Mouse (Mus musculus): ENCODE results near the gene Gsta2. TPM values are rescaled to one million over a fixed set of nuclear protein-coding genes. Genes with fewer than 3 reads are reported as not detected.
A peak's percentile ranks its signal among the peaks of the same experiment; 100 is the strongest.
"Not testable (repeated sequence)": the region's sequence is repeated elsewhere in the genome, so short reads cannot be mapped to it uniquely, and the experiment has no call there.

The Gsta2 gene
- total and polyA plus RNA-seq, 2 experiments = 22.4 to 106 TPM

DNA sequence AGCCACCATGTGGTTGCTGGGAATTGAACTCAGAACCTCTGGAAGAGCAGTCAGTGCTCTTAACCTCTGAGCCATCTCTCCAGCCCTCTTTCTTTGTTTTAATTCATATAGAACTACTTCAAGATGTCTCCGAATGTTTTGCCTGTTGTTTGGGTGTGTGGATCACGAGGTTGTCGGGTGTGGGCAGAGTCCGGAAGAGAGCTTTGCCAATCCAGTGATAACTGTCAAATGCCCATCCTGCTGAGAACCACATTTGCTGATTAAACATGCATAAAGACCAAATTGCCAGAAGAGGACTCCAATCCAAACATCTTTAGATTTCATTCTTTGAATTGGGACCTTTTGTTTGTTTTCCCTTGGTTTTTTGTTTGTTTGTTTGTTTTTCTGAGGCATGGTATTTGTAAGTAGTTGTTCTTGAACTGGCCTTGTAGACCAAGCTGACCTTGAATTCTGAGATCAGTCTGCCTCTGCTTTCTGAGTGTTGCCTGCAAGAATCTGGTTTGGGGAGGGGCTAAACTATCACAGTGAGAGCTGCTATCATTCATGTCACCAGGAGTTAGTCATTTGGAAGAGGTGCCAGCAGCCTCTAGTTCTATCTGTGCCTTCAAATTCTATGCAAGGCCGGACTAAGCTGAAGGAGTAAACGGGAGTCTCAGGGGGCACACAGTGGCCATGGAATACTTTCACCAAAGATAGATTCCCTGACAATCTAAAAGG is 3.9 kb downstream of the Gsta2 start:
- Histone ChIP-seq H3K27ac (replicated peaks; ENCODE audit: insufficient read depth, low read depth, low read length) (no peak overlapping the region), H3K27me3 (ENCODE audit: control insufficient read depth, insufficient read depth, low read length) (no peaks in the 10 kb centered on the region), H3K4me1 (ENCODE audit: control insufficient read depth, insufficient read depth, low read length) (peaks cover 17% of the 10 kb centered on the region), H3K9ac (ENCODE audit: low read depth, low read length) (no peak overlapping the region), H3K79me2 (ENCODE audit: control insufficient read depth, insufficient read depth, low read length) (no peaks in the 10 kb centered on the region), H3K4me3 (ENCODE audit: insufficient read depth, low read depth, low read length) (no peak overlapping the region), H3K36me3 (ENCODE audit: control insufficient read depth, insufficient read depth, low read length) (no peaks in the 10 kb centered on the region)
- TF ChIP-seq POLR2A (IDR thresholded peaks at IDR 0.05; ENCODE audit: extremely low read depth, insufficient read depth, low read length) (no peak), CTCF (IDR thresholded peaks at IDR 0.05; ENCODE audit: low read depth, low read length) (no peak)
- WGBS = 62% methylated on average over 6 of the region's 6 CpGs
- DNase-seq (ENCODE audit: extremely low read depth, low read depth, low spot score) = peak; percentile 47

DNA sequence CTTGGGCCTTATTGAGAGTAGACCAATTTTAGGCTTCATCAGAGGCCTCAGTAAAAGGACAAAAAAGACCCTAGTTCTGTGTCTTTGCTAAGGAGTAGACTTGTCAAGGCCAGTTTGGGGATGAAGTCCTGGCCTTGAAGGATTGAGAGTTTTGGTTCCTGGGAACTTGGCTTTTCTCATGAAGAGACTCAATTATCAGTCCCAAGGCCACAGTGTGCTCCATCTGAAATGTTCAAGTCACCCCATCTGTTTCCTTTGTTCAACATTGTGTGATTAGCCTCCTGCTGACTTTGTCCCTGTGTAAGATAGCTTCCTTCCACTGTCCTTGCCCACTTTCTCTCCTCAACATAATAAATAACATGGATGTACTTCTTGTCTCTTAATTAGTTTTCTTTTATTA is 5.6 kb downstream of the Gsta2 start:
- H3K4me1 ChIP-seq (ENCODE audit: control insufficient read depth, insufficient read depth, low read length) = peaks cover 18% of the 10 kb centered on the region
- DNase-seq (ENCODE audit: extremely low read depth, low read depth, low spot score); H3K27ac ChIP-seq (replicated peaks; ENCODE audit: insufficient read depth, low read depth, low read length); H3K79me2 ChIP-seq (ENCODE audit: control insufficient read depth, insufficient read depth, low read length); H3K9ac ChIP-seq (ENCODE audit: low read depth, low read length); H3K4me3 ChIP-seq (ENCODE audit: insufficient read depth, low read depth, low read length); H3K36me3 ChIP-seq (ENCODE audit: control insufficient read depth, insufficient read depth, low read length); H3K27me3 ChIP-seq (ENCODE audit: control insufficient read depth, insufficient read depth, low read length): not testable (repeated sequence)

DNA sequence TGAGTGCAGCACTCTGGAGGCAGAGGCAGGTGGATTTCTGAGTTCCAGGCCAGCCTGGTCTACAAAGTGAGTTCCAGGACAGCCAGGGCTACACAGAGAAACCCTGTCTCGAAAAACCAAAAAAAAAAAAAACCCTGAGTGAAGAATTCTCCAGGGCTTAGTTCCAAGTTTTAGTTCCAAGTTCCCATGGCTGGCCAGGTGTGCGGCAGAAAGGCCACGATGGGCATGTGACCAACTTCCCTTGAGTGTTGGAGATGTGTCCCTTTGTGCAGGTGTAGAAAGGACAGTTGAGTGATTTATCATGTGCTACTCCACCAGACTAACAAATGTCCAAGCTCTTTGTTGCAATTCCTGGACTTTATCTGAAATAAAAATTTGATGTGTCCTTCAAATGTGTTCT is 6.4 kb downstream of the Gsta2 start:
- H3K9ac ChIP-seq (ENCODE audit: low read depth, low read length); H3K4me3 ChIP-seq (ENCODE audit: insufficient read depth, low read depth, low read length); H3K27me3 ChIP-seq (ENCODE audit: control insufficient read depth, insufficient read depth, low read length); H3K36me3 ChIP-seq (ENCODE audit: control insufficient read depth, insufficient read depth, low read length); H3K79me2 ChIP-seq (ENCODE audit: control insufficient read depth, insufficient read depth, low read length): not testable (repeated sequence)
- 18% methylated on average over 3 of the region's 3 CpGs for WGBS
- DNase-seq (ENCODE audit: extremely low read depth, low read depth, low spot score) = peak; percentile 78
- peaks cover 19% of the 10 kb centered on the region for H3K4me1 ChIP-seq (ENCODE audit: control insufficient read depth, insufficient read depth, low read length)
- peak overlapping the region; percentile 75 for H3K27ac ChIP-seq (replicated peaks; ENCODE audit: insufficient read depth, low read depth, low read length)

DNA sequence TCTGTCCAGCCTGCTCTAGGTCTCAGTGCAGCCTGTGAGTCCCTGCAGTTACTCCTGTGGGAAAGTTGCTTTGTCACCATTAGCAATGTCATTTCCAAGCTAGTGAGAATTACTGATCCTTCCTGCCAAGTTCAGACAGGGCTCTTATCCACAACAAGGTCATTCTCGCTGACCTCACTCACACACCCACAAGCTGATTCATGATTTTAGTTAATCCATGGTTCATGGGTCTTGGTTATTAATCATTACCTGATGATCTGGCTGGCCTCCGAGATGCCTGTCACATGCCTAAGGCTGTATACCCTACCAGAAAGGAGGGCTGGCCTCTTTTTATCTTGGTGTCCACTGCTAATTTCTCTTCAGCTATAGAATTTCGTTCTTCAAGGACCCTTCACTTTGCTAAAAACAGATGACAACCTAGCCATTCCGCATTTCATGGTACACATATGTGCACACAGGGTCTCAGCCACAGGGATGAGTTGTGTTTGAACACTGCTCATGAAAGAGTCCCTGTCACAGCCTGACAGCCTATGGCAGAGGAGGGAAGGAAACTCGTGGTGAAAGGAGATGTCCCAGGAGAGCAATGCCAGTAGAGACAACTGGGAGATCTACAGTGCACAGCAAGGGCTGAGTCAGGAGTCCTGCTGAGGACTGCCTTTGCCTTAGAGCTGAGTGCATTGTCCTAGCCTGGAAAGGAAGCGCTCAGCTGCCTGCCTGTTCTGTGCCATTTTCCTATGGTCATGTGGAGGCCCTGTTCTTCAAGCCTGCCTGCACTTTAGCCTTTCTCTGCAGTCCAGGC is 7.2 kb downstream of the Gsta2 start:
- H3K4me3 ChIP-seq (ENCODE audit: insufficient read depth, low read depth, low read length); H3K36me3 ChIP-seq (ENCODE audit: control insufficient read depth, insufficient read depth, low read length); H3K27me3 ChIP-seq (ENCODE audit: control insufficient read depth, insufficient read depth, low read length); H3K79me2 ChIP-seq (ENCODE audit: control insufficient read depth, insufficient read depth, low read length): not testable (repeated sequence)
- 31% methylated on average over 6 of the region's 6 CpGs for WGBS
- Histone ChIP-seq H3K27ac (replicated peaks; ENCODE audit: insufficient read depth, low read depth, low read length) (peak overlapping the region; percentile 75), H3K4me1 (ENCODE audit: control insufficient read depth, insufficient read depth, low read length) (peaks cover 19% of the 10 kb centered on the region), H3K9ac (ENCODE audit: low read depth, low read length) (peak overlapping the region; percentile 12; the same call in 1 of the 2 replicates)
- DNase-seq (ENCODE audit: extremely low read depth, low read depth, low spot score) = peak; percentile 99

DNA sequence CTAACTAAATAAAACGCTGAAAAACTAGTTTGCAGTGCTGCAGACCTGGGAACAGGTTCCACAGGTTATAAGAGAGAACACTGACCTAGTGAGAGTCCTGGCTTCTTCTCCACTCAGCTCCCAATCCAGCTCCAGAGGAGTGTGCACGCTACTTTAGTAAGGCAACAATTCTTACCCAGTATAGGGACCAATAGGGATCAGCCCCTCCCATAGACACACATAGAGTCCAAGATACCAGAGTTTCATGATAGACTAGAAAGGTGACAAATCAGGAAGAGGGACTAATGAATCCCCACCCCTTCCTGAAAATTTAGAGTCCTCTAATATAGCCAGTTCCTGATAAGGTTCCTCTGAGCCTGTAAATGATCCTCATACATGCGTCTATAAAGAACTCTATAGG is 8.6 kb downstream of the Gsta2 start:
- DNase-seq (ENCODE audit: extremely low read depth, low read depth, low spot score) = peak; percentile 95
- H3K79me2 ChIP-seq (ENCODE audit: control insufficient read depth, insufficient read depth, low read length) = no peaks in the 10 kb centered on the region
- H3K27me3 ChIP-seq (ENCODE audit: control insufficient read depth, insufficient read depth, low read length) = no peaks in the 10 kb centered on the region
- H3K4me3 ChIP-seq (ENCODE audit: insufficient read depth, low read depth, low read length) = no peak overlapping the region
- TF ChIP-seq CTCF (IDR thresholded peaks at IDR 0.05; ENCODE audit: low read depth, low read length) (no peak), POLR2A (IDR thresholded peaks at IDR 0.05; ENCODE audit: extremely low read depth, insufficient read depth, low read length) (no peak)
- WGBS = 25% methylated on average over 3 of the region's 3 CpGs
- no peak overlapping the region for H3K27ac ChIP-seq (replicated peaks; ENCODE audit: insufficient read depth, low read depth, low read length)
- peaks cover 17% of the 10 kb centered on the region for H3K4me1 ChIP-seq (ENCODE audit: control insufficient read depth, insufficient read depth, low read length)
- no peak overlapping the region for H3K9ac ChIP-seq (ENCODE audit: low read depth, low read length)
- no peaks in the 10 kb centered on the region for H3K36me3 ChIP-seq (ENCODE audit: control insufficient read depth, insufficient read depth, low read length)

DNA sequence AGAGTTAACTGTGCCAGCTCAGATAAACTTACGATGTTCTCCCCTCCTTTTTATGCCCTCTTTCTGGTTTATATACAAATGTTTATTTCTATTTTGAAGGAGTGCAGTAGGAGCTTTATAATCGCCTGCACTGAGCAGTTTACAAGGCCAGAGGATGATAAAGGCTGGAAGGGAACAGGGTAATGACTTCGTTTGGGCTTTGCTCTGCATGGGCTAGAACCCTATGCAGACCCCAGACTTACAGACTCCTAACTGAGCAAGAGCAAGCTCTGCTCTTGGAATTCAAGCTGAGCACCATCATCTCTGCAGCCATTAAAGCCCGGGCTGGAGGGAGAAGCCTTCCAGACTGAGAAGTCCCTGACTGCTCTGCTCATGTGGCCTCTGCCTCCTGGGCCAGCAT is 10.4 kb downstream of the Gsta2 start:
- peaks cover 17% of the 10 kb centered on the region for H3K4me1 ChIP-seq (ENCODE audit: control insufficient read depth, insufficient read depth, low read length)
- not testable (repeated sequence) for H3K27me3 ChIP-seq (ENCODE audit: control insufficient read depth, insufficient read depth, low read length); H3K79me2 ChIP-seq (ENCODE audit: control insufficient read depth, insufficient read depth, low read length); H3K4me3 ChIP-seq (ENCODE audit: insufficient read depth, low read depth, low read length); H3K36me3 ChIP-seq (ENCODE audit: control insufficient read depth, insufficient read depth, low read length); H3K9ac ChIP-seq (ENCODE audit: low read depth, low read length); H3K27ac ChIP-seq (replicated peaks; ENCODE audit: insufficient read depth, low read depth, low read length); DNase-seq (ENCODE audit: extremely low read depth, low read depth, low spot score)
- 80% methylated on average over 4 of the region's 4 CpGs for WGBS

DNA sequence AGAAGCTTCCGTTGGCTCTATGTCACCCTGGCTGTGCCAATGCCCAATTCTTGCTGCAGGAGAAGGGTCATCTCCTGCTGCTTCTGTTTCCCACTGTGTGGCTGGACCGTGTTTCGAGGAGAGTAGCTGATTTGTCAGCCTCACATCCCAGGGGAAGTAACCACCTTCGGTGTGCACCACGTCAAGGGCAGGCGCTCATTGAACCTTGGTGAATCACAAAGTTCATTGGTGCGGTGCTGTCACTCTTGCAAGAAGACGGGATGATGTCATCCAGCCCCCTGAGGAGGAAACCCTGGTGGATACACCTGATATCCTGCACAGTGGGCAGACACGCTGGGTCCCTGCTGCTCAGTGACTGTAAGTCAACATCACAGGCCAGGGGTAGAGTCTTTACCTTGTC is 12.5 kb downstream of the Gsta2 start:
- WGBS = 93% methylated on average over 9 of the region's 9 CpGs
- not testable (repeated sequence) for H3K27ac ChIP-seq (replicated peaks; ENCODE audit: insufficient read depth, low read depth, low read length); H3K4me1 ChIP-seq (ENCODE audit: control insufficient read depth, insufficient read depth, low read length); H3K36me3 ChIP-seq (ENCODE audit: control insufficient read depth, insufficient read depth, low read length); DNase-seq (ENCODE audit: extremely low read depth, low read depth, low spot score); H3K27me3 ChIP-seq (ENCODE audit: control insufficient read depth, insufficient read depth, low read length); H3K79me2 ChIP-seq (ENCODE audit: control insufficient read depth, insufficient read depth, low read length); H3K4me3 ChIP-seq (ENCODE audit: insufficient read depth, low read depth, low read length); H3K9ac ChIP-seq (ENCODE audit: low read depth, low read length)

DNA sequence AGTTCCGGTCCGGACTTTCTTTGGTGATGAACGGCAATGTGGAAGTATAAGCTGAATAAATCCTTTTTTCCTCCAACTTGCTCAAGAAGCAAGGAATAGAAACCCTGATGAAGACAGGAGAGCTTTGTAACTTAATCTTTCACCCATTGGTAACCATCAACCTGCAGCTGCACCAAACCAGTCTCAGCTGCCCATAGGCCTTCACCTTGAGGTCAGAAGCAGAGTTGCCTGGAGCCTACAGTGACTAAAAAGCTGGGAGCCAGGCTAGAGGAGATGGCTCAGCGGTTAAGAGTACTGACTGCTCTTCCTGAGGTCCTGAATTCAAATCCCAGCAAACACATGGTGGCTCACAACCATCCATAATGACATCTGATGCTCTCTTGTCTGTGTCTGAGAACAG is 13.1 kb downstream of the Gsta2 start:
- not testable (repeated sequence) for H3K27me3 ChIP-seq (ENCODE audit: control insufficient read depth, insufficient read depth, low read length); H3K4me1 ChIP-seq (ENCODE audit: control insufficient read depth, insufficient read depth, low read length); DNase-seq (ENCODE audit: extremely low read depth, low read depth, low spot score); H3K79me2 ChIP-seq (ENCODE audit: control insufficient read depth, insufficient read depth, low read length); H3K36me3 ChIP-seq (ENCODE audit: control insufficient read depth, insufficient read depth, low read length); H3K4me3 ChIP-seq (ENCODE audit: insufficient read depth, low read depth, low read length); H3K27ac ChIP-seq (replicated peaks; ENCODE audit: insufficient read depth, low read depth, low read length); H3K9ac ChIP-seq (ENCODE audit: low read depth, low read length)
- WGBS = 83% methylated on average over 4 of the region's 4 CpGs
